Mouse (Mus musculus) midbrain, embryonic 11.5 days (tissue): Measurements from ENCODE around the gene Fkbp3. TPM values are rescaled to one million over a fixed set of nuclear protein-coding genes. Genes with fewer than 3 reads are reported as not detected.
A peak's percentile ranks its signal among the peaks of the same experiment; 100 is the strongest.

Experiments
- ATAC-seq: fragments of 200-750 bp; cut with Nextera tagmentation; 2 replicates; pipeline ENCODE4 v1.8.0; 2017; ENCODE audit warnings: moderate TSS enrichment, moderate library complexity; ENCODE audit not compliant: low FRiP score
- DNase-seq: peaks from one replicate; pipeline ENCODE4 v3.0.0; 2015; ENCODE audit warnings: low spot score; ENCODE audit errors: missing footprints
- H3K27ac ChIP-seq: fragments of 300-500 bp; sonication (generic); 2 replicates; pipeline ENCODE4 v1.5.1; 2014; ENCODE audit warnings: low read depth, low read length
- H3K27me3 ChIP-seq: fragments of 300-500 bp; sonication (generic); 2 replicates; pipeline ENCODE4 v1.6.1; 2014; ENCODE audit warnings: mild to moderate bottlenecking, low read length, moderate library complexity, mixed read lengths; ENCODE audit not compliant: control insufficient read depth, insufficient read depth
- H3K36me3 ChIP-seq: fragments of 300-500 bp; sonication (generic); 2 replicates; pipeline ENCODE4 v1.6.1; 2014; ENCODE audit warnings: mild to moderate bottlenecking, low read length, moderate library complexity, mixed read lengths; ENCODE audit not compliant: control insufficient read depth, insufficient read depth
- H3K4me1 ChIP-seq: fragments of 300-500 bp; sonication (generic); 2 replicates; pipeline ENCODE4 v1.6.1; 2014; ENCODE audit warnings: low read length; ENCODE audit not compliant: control insufficient read depth, insufficient read depth
- H3K4me2 ChIP-seq: fragments of 300-500 bp; sonication (generic); 2 replicates; pipeline ENCODE4 v1.6.1; 2014; ENCODE audit warnings: mild to moderate bottlenecking, moderate library complexity
- H3K4me3 ChIP-seq: fragments of 300-500 bp; sonication (generic); 2 replicates; pipeline ENCODE4 v1.5.1; 2014; ENCODE audit warnings: low read depth, low read length
- H3K9ac ChIP-seq: fragments of 300-500 bp; sonication (generic); 2 replicates; pipeline ENCODE4 v1.6.1; 2014; ENCODE audit warnings: low read length
- H3K9me3 ChIP-seq: fragments of 300-500 bp; sonication (generic); 2 replicates; pipeline ENCODE4 v1.6.1; 2016; ENCODE audit warnings: low read length; ENCODE audit not compliant: control insufficient read depth
- WGBS: fragments of 180-500 bp; shearing (Covaris S2); extraction: QIAGEN DNeasy Blood & Tissue Kit; methylation state at CpG from one replicate; pipeline ENCODE4 v1.1.7; 2014; 5-methylcytosine and 5-hydroxymethylcytosine counted together
- polyA plus RNA-seq: library from polyadenylated mRNA; unstranded; fragments of >200 nt; fragmentation: Nextera tagmentation; extraction: Ambion mirVana; gene quantifications from 2 replicates; pipeline ENCODE4 v1.2.1, GENCODE M21; 2014

Gene Fkbp3
- polyA plus RNA-seq, 1 experiment from 2014 or later: 793 TPM

DNA sequence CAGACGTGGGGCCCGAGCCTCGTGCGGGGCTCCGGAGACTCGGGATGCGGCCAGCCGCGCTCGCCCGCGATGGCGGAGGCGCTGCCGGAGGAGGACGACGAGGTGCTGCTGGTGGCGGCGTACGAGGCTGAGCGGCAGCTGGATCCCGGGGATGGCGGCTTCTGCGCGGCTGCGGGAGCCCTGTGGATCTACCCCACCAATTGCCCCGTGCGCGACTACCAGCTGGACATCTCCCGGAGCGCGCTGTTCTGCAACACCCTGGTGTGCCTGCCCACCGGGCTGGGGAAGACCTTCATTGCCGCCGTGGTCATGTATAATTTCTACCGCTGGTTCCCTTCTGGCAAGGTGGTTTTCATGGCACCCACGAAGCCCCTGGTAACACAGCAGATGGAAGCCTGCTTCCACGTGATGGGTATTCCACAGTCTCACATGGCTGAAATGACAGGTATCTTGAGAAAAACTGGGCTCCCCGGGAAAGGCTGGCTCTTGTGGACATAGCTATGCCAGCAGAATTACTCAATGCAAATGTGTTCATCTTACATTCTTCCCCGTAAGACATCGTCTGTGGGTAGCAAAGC lies 2.0 kb upstream of the Fkbp3 start:
- peak; percentile 89 for DNase-seq
- H3K27me3 ChIP-seq: no peaks in the 10 kb centered on the region
- peak overlapping the region; percentile 90 for H3K4me3 ChIP-seq
- H3K36me3 ChIP-seq: no peaks in the 10 kb centered on the region
- peak overlapping the region; percentile 83 for H3K4me2 ChIP-seq
- H3K9ac ChIP-seq: peak overlapping the region; percentile 85
- WGBS: under 1% methylated on average over 41 of the region's 41 CpGs
- no peaks in the 10 kb centered on the region for H3K9me3 ChIP-seq
- peak; percentile 1; the same call in 1 of the 2 replicates for ATAC-seq
- H3K4me1 ChIP-seq: peaks cover 14% of the 10 kb centered on the region
- peak overlapping the region; percentile 75 for H3K27ac ChIP-seq

DNA sequence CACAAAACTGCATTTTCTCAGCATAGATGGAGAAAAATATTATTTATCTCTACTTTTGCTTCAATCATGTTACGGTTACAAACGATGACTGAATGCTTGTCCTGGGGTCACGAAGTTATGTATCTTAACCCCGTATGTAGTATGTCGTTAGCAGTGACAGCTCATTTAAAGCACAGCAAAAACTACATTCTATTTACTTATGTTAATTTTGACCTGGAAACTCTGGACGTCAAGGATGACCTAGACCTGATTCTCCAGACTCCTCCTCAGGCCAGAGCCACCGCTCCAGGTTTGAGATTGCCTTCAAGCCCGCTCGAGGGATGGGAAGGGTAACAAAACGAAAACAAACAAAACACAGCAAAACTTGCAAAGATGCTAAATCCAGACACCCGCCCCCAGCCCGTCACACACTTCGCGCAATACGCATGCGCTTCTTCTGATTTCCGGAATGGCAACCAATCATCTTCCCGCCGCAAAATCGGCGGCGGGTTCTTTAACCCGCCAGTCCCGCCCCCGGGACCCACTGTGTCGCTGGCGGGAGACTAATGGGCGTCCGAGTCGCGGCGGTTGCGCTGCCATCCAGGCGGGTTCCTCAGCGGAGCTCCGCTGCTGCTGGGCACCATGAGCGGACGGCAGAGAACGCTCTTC lies 1.4 kb upstream of the Fkbp3 start, which contains the start of gene Fancm:
Fancm (plus strand) TSS at position 519 of the 648 bp plus-strand sequence.
- Histone ChIP-seq H3K9ac (peak within 1 kb of the TSS; percentile 85), H3K27me3 (no peaks in the 10 kb centered on the region), H3K4me2 (peak within 1 kb of the TSS; percentile 83), H3K9me3 (no peaks in the 10 kb centered on the region), H3K36me3 (no peaks in the 10 kb centered on the region), H3K4me1 (peaks cover 14% of the 10 kb centered on the region), H3K27ac (peak within 1 kb of the TSS; percentile 75), H3K4me3 (peak within 1 kb of the TSS; percentile 90)
- DNase-seq (peak; percentile 99), ATAC-seq (peak; percentile 49)
- WGBS: 2% methylated on average over 39 of the region's 39 CpGs

DNA sequence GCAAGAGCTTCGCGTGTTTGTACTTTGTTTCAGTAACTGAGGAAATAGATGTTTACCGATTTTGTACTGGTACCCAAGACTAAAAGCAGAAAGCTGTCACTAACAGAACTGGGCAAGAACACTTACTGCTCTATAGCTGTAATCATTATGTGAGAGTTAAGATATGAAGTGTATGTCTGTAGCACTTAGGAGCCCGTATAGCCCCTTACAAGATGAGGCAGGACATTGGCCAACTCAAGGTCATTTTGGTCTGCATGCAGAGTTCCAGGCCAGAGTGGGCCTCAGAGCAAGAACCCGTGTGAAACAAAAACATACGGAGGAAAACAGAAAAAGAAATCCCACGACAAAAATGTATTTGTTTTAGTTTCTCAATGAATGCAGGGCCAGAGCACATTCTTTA lies 844 bp upstream of the Fkbp3 start:
- Histone ChIP-seq H3K27me3 (no peaks in the 10 kb centered on the region), H3K4me2 (peak overlapping the region; percentile 83), H3K36me3 (no peaks in the 10 kb centered on the region), H3K4me1 (peaks cover 14% of the 10 kb centered on the region), H3K4me3 (peak overlapping the region; percentile 90), H3K9me3 (no peaks in the 10 kb centered on the region), H3K9ac (no peak overlapping the region; the same call in 1 of the 2 replicates), H3K27ac (peak overlapping the region; percentile 27; the same call in 1 of the 2 replicates)
- 47% methylated on average over 7 of the region's 7 CpGs for WGBS
- DNase-seq (no peak), ATAC-seq (no peak)

DNA sequence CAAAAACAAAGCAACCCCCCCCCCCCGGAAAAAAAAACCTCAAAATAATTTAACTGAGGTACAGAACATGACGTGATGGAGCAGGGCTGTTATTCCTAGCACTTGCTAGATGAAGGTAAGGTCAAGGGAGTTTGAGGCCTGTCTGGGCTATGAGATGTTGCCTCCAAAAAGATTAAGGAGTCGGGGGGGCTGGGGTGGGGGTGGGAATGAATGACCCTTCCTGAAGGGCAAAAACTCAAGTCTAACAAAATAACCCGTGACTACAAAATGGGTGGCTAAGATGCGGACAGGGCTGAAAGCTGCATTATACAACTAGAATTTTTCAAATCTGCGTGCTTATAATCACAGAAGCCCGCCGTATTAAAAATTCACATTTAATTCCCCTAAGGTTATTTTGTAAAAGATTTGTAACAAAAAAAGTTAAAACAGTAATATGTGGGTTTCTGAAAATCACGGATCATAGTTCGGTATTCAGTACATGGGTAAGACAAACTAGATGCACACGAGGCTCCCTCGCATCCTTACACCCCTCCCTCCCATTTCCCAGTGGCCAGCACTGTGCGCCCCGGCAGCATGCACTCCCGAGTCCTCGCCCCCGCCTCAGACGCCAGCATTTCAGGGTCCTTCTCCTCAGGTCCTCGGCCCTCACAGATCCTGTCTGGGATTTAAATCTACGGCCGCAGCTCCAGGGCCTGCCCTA lies 746 bp downstream of the Fkbp3 start:
- Histone ChIP-seq H3K36me3 (no peaks in the 10 kb centered on the region), H3K9me3 (no peaks in the 10 kb centered on the region), H3K9ac (peak overlapping the region; percentile 89), H3K4me1 (peaks cover 14% of the 10 kb centered on the region), H3K27ac (peak overlapping the region; percentile 80), H3K27me3 (no peaks in the 10 kb centered on the region), H3K4me3 (peak overlapping the region; percentile 90), H3K4me2 (peak overlapping the region; percentile 83)
- DNase-seq (no peak), ATAC-seq (peak; percentile 77)
- 4% methylated on average over 21 of the region's 21 CpGs for WGBS

DNA sequence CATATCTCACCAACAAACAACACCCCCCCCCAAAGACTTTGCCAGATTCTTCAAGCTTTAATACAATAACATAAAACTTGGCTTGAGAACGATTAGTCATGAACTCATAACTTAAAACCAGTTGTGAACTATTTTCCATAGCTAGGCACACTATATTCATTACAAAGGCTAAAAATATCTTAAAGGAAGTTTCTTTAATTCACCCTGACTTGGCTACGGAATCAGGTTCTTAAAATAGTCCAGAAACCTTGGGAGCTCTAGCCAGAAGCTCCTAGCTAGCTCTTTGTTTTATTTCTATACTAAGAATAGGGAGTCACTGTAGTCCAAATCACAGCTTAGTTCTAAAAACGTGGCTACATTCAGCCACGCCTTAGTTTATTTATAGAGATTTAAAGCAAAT lies 5.4 kb downstream of the Fkbp3 start:
- WGBS: 88% methylated on average over 4 of the region's 4 CpGs
- no peak overlapping the region for H3K4me3 ChIP-seq
- H3K27me3 ChIP-seq: no peaks in the 10 kb centered on the region
- peaks cover 6% of the 10 kb centered on the region; the same call in 1 of the 2 replicates for H3K36me3 ChIP-seq
- 0 out of 2 replicates have a peak, but pooled peaks cover 2% of the 10 kb centered on the region for H3K4me1 ChIP-seq
- H3K27ac ChIP-seq: no peak overlapping the region
- H3K9ac ChIP-seq: no peak overlapping the region
- ATAC-seq (no peak), DNase-seq (peak; percentile 75)
- H3K9me3 ChIP-seq: no peaks in the 10 kb centered on the region
- no peak overlapping the region for H3K4me2 ChIP-seq

DNA sequence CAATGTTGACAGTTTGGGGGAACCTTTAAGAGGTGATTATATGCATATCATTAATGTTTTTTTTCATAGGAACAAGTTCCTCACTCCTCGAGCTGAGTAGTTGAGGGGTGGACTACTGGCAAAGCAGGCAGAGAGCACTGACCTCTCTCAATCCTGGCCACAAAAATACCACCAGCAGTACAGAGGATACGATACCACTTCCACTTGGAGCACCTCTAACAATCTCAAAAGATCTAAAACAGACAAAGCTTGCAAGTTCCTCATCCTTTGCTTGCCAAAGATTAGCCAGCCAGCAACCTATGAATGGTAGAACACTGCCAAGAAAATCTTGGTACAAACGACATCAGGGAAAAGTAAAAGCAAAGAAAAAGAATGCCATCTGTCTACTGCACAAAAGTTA lies 7.6 kb downstream of the Fkbp3 start:
- Histone ChIP-seq H3K27me3 (no peaks in the 10 kb centered on the region), H3K27ac (no peak overlapping the region), H3K36me3 (peaks cover 9% of the 10 kb centered on the region; the same call in 1 of the 2 replicates), H3K9me3 (no peaks in the 10 kb centered on the region), H3K4me1 (no peaks in the 10 kb centered on the region), H3K4me2 (no peak overlapping the region), H3K4me3 (no peak overlapping the region), H3K9ac (no peak overlapping the region)
- 80% methylated on average over 3 of the region's 3 CpGs for WGBS
- ATAC-seq (no peak), DNase-seq (peak; percentile 78)

DNA sequence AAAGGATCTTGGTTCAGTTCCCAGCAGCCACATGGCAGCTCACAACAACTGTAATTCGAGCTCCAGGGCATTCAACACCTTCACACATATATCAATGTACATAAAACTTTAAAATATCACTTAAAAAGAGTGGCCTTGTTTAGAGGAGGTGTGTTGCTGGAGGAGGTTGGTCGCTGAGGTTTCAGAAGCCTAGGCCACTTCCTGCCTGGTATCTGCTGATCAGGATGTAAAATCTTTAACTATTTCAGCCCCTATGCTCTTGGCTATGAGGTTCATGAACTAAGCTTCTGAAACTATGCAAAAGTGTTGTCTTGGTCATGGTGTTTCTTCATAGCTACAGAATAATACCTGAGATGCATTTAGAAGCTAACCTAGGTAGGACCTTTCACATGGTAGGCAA lies 8.6 kb downstream of the Fkbp3 start:
- peaks cover 15% of the 10 kb centered on the region for H3K36me3 ChIP-seq
- no peaks in the 10 kb centered on the region for H3K9me3 ChIP-seq
- DNase-seq (peak; percentile 82), ATAC-seq (no peak)
- H3K4me3 ChIP-seq: no peak overlapping the region
- no peaks in the 10 kb centered on the region for H3K27me3 ChIP-seq
- no peak overlapping the region for H3K9ac ChIP-seq
- no peak overlapping the region for H3K4me2 ChIP-seq
- no peak overlapping the region for H3K27ac ChIP-seq
- 84% methylated on average over 2 of the region's 2 CpGs for WGBS
- H3K4me1 ChIP-seq: no peaks in the 10 kb centered on the region

DNA sequence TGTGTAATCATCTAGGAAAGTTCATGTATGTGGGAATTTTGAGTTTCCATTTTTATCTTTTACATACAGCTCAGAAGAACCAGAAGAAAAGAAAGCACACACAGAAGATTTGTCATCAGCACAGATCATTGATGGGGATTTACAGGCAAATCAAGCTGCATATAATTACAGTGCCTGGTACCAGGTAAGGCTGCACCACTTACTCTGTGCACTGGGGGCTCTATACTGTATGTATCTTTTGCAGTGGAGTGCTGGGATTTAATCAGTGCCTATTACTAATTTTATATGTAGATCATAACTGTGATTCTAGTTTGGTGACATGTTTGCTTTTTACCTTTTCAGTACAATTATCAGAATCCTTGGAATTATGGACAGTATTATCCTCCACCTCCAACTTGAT lies 12.7 kb downstream of the Fkbp3 start:
- H3K27me3 ChIP-seq: no peaks in the 10 kb centered on the region
- no peak overlapping the region for H3K4me3 ChIP-seq
- no peaks in the 10 kb centered on the region for H3K4me1 ChIP-seq
- ATAC-seq: no peak
- no peak for DNase-seq
- H3K4me2 ChIP-seq: no peak overlapping the region
- H3K36me3 ChIP-seq: peaks cover 15% of the 10 kb centered on the region
- no peaks in the 10 kb centered on the region for H3K9me3 ChIP-seq
- no peak overlapping the region for H3K9ac ChIP-seq
- no peak overlapping the region for H3K27ac ChIP-seq

DNA sequence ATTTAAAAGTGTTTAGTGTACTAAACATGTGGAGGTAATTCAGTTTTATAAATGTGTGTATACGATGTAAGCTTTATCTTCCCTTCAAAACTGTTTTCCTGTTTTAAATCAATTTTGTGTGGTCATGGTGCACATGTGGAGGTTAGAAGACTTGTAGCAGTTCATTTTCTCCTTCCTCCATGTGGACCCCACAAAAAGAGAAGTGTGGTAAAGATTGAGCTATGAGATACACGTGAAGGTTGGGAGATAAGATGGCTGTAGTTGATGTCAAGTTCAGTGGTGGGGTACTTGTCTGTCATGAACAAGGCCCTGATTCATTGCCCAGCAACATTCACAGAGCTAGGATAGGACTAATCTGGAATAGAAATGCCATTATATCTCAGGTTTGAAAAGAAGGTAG lies 15.6 kb downstream of the Fkbp3 start:
- Histone ChIP-seq H3K4me1 (no peaks in the 10 kb centered on the region), H3K9ac (no peak overlapping the region), H3K36me3 (peaks cover 8% of the 10 kb centered on the region), H3K9me3 (no peaks in the 10 kb centered on the region), H3K27ac (no peak overlapping the region), H3K27me3 (no peaks in the 10 kb centered on the region), H3K4me3 (no peak overlapping the region), H3K4me2 (no peak overlapping the region)
- WGBS: 85% methylated on average over 2 of the region's 2 CpGs
- ATAC-seq: no peak
- peak; percentile 74 for DNase-seq
